Mouse (Mus musculus): ENCODE measurements around the gene Zfp950. TPM values are rescaled to one million over a fixed set of nuclear protein-coding genes. Genes with fewer than 3 reads are reported as not detected.

Zfp950 gene
- polyA plus RNA-seq, 1 experiment: 46.8 TPM

- Histone ChIP-seq H3K27ac (ENCODE audit: insufficient read depth, low read length) (no peak overlapping the region), H3K4me3 (ENCODE audit: insufficient read depth, low read length) (no peak overlapping the region), H3K4me1 (ENCODE audit: control insufficient read depth, insufficient read depth, low read length) (no peaks in the 10 kb centered on the region)
- no peak for TF ChIP-seq CTCF (IDR thresholded peaks at IDR 0.05; ENCODE audit: extremely low read depth, insufficient read depth, low read length)
- TF ChIP-seq POLR2A (IDR thresholded peaks at IDR 0.05; ENCODE audit: extremely low read depth, insufficient read depth, low read length): no peak
These were observed 42.9 kb downstream of the Zfp950 start for GRCm38 (mm10) chr19:61097764-61098163.

GRCm38 (mm10) chr19:61096776-61097175, 43.9 kb downstream of the Zfp950 start:
- Histone ChIP-seq H3K4me3 (ENCODE audit: insufficient read depth, low read length) (no peak overlapping the region), H3K4me1 (ENCODE audit: control insufficient read depth, insufficient read depth, low read length) (no peaks in the 10 kb centered on the region), H3K27ac (ENCODE audit: insufficient read depth, low read length) (no peak overlapping the region)
- TF ChIP-seq POLR2A (IDR thresholded peaks at IDR 0.05; ENCODE audit: extremely low read depth, insufficient read depth, low read length): no peak

- TF ChIP-seq CTCF (IDR thresholded peaks at IDR 0.05; ENCODE audit: extremely low read depth, insufficient read depth, low read length) (no peak), POLR2A (IDR thresholded peaks at IDR 0.05; ENCODE audit: extremely low read depth, insufficient read depth, low read length) (no peak)
- Histone ChIP-seq H3K27ac (ENCODE audit: insufficient read depth, low read length) (no peak overlapping the region), H3K4me1 (ENCODE audit: control insufficient read depth, insufficient read depth, low read length) (no peaks in the 10 kb centered on the region), H3K4me3 (ENCODE audit: insufficient read depth, low read length) (no peak overlapping the region)
These were observed 50.1 kb downstream of the Zfp950 start for GRCm38 (mm10) chr19:61090541-61090940.

DNA sequence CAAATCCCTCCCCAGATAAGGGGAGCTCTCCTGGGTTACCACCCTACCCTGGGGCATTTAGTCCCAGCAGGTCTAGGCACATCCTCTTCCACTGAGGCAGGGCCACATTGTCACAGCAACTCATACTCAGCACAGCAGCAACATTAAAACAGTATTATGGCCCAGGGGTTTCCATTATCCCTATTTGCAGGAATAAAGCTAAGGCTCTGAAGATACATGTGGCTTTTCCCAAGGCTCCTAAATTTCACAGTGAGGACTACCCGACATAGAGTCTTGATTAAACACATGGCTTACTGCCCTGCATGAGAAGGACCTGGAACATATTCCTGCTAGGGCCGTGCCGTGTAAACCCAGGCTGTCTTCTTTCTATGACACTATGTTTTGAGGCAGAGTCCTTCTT, 51.6 kb downstream of the Zfp950 start:
- H3K27ac ChIP-seq (ENCODE audit: insufficient read depth, low read length): no peak overlapping the region
- no peaks in the 10 kb centered on the region for H3K4me1 ChIP-seq (ENCODE audit: control insufficient read depth, insufficient read depth, low read length)
- no peak for TF ChIP-seq POLR2A (IDR thresholded peaks at IDR 0.05; ENCODE audit: extremely low read depth, insufficient read depth, low read length)
- TF ChIP-seq CTCF (IDR thresholded peaks at IDR 0.05; ENCODE audit: extremely low read depth, insufficient read depth, low read length): no peak
- no peak overlapping the region for H3K4me3 ChIP-seq (ENCODE audit: insufficient read depth, low read length)

- TF ChIP-seq CTCF (IDR thresholded peaks at IDR 0.05; ENCODE audit: extremely low read depth, insufficient read depth, low read length): no peak
- TF ChIP-seq POLR2A (IDR thresholded peaks at IDR 0.05; ENCODE audit: extremely low read depth, insufficient read depth, low read length): no peak
- no peak overlapping the region for H3K4me3 ChIP-seq (ENCODE audit: insufficient read depth, low read length)
- no peak overlapping the region for H3K27ac ChIP-seq (ENCODE audit: insufficient read depth, low read length)
- H3K4me1 ChIP-seq (ENCODE audit: control insufficient read depth, insufficient read depth, low read length): no peaks in the 10 kb centered on the region
These were observed 52.9 kb downstream of the Zfp950 start for GRCm38 (mm10) chr19:61087781-61088180.

GRCm38 (mm10) chr19:61085217-61085616, 55.4 kb downstream of the Zfp950 start:
- H3K4me3 ChIP-seq (ENCODE audit: insufficient read depth, low read length): no peak overlapping the region
- TF ChIP-seq CTCF (IDR thresholded peaks at IDR 0.05; ENCODE audit: extremely low read depth, insufficient read depth, low read length): no peak
- TF ChIP-seq POLR2A (IDR thresholded peaks at IDR 0.05; ENCODE audit: extremely low read depth, insufficient read depth, low read length): no peak
- H3K27ac ChIP-seq (ENCODE audit: insufficient read depth, low read length): no peak overlapping the region
- H3K4me1 ChIP-seq (ENCODE audit: control insufficient read depth, insufficient read depth, low read length): no peaks in the 10 kb centered on the region

- no peak overlapping the region for H3K4me3 ChIP-seq (ENCODE audit: insufficient read depth, low read length)
- H3K27ac ChIP-seq (ENCODE audit: insufficient read depth, low read length): no peak overlapping the region
- no peaks in the 10 kb centered on the region for H3K4me1 ChIP-seq (ENCODE audit: control insufficient read depth, insufficient read depth, low read length)
- TF ChIP-seq CTCF (IDR thresholded peaks at IDR 0.05; ENCODE audit: extremely low read depth, insufficient read depth, low read length) (peak; percentile 97), POLR2A (IDR thresholded peaks at IDR 0.05; ENCODE audit: extremely low read depth, insufficient read depth, low read length) (no peak)
These were observed 56.3 kb downstream of the Zfp950 start for GRCm38 (mm10) chr19:61084149-61084940.

GRCm38 (mm10) chr19:61083006-61083405, 57.6 kb downstream of the Zfp950 start:
- H3K27ac ChIP-seq (ENCODE audit: insufficient read depth, low read length): no peak overlapping the region
- no peak overlapping the region for H3K4me3 ChIP-seq (ENCODE audit: insufficient read depth, low read length)
- no peaks in the 10 kb centered on the region for H3K4me1 ChIP-seq (ENCODE audit: control insufficient read depth, insufficient read depth, low read length)
- TF ChIP-seq CTCF (IDR thresholded peaks at IDR 0.05; ENCODE audit: extremely low read depth, insufficient read depth, low read length): no peak
- TF ChIP-seq POLR2A (IDR thresholded peaks at IDR 0.05; ENCODE audit: extremely low read depth, insufficient read depth, low read length): no peak

DNA sequence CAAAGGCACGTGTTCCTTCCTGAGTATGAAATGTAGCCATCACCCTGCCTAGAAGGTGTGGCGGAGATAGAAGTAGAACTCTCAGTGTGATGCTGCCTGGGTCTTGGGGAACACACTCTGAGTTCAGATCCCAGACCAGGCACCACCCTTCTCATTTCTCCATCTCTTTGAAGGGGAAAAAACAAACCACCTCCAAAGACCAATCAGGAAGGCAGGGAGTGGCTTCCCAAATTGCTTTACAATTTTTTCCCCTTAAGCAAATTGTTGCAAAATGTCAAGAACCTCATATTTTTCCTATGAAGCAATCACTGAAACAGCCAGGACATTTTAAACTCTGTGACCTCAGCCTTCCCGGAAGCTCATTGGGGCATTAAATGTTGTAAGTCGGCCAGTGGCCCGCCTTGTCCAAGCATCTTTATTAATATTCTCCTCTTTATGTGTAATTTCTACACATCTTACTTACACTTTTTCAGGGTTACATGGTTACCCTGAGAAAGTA, 60.3 kb downstream of the Zfp950 start:
- Histone ChIP-seq H3K4me3 (ENCODE audit: insufficient read depth, low read length) (no peak overlapping the region), H3K4me1 (ENCODE audit: control insufficient read depth, insufficient read depth, low read length) (no peaks in the 10 kb centered on the region), H3K27ac (ENCODE audit: insufficient read depth, low read length) (no peak overlapping the region)
- TF ChIP-seq POLR2A (IDR thresholded peaks at IDR 0.05; ENCODE audit: extremely low read depth, insufficient read depth, low read length) (no peak), CTCF (IDR thresholded peaks at IDR 0.05; ENCODE audit: extremely low read depth, insufficient read depth, low read length) (no peak)

- Histone ChIP-seq H3K27ac (ENCODE audit: insufficient read depth, low read length) (no peak overlapping the region), H3K4me1 (ENCODE audit: control insufficient read depth, insufficient read depth, low read length) (no peaks in the 10 kb centered on the region), H3K4me3 (ENCODE audit: insufficient read depth, low read length) (no peak overlapping the region)
- TF ChIP-seq CTCF (IDR thresholded peaks at IDR 0.05; ENCODE audit: extremely low read depth, insufficient read depth, low read length): no peak
- TF ChIP-seq POLR2A (IDR thresholded peaks at IDR 0.05; ENCODE audit: extremely low read depth, insufficient read depth, low read length): no peak
These were observed 62.0 kb downstream of the Zfp950 start for GRCm38 (mm10) chr19:61078622-61079021.

Data from cortical plate, adult 2 months (tissue).